Mouse (Mus musculus) lung, postnatal 25 days (tissue): ENCODE data around the gene Ccdc117.
A peak's percentile ranks its signal among the peaks of the same experiment; 100 is the strongest.
"Not testable (repeated sequence)": the region's sequence is repeated elsewhere in the genome, so short reads cannot be mapped to it uniquely, and the experiment has no call there.

ENCODE experiments used
- DNase-seq: peaks from one replicate; pipeline ENCODE4 v3.0.0; 2022; ENCODE audit warnings: low spot score

Gene Ccdc117

GRCm38 (mm10) chr11:5509215-5510098, 32.5 kb downstream of the Ccdc117 start:
- peak; percentile 42 for DNase-seq

- DNase-seq, result peak; percentile 72
Measured at GRCm38 (mm10) chr11:5505856-5506575, 36.0 kb downstream of the Ccdc117 start.

- peak; percentile 78 for DNase-seq
Measured at GRCm38 (mm10) chr11:5502351-5503051, 39.5 kb downstream of the Ccdc117 start.

GRCm38 (mm10) chr11:5500903-5501741, 40.9 kb downstream of the Ccdc117 start:
- DNase-seq, result no peak

- no peak for DNase-seq
Measured at GRCm38 (mm10) chr11:5499961-5500644, 41.9 kb downstream of the Ccdc117 start.

GRCm38 (mm10) chr11:5498931-5499661, 42.9 kb downstream of the Ccdc117 start:
- peak; percentile 51 for DNase-seq

GRCm38 (mm10) chr11:5498422-5498821, 43.6 kb downstream of the Ccdc117 start:
- DNase-seq, result no peak

- no peak for DNase-seq
Measured at GRCm38 (mm10) chr11:5496559-5497248, 45.3 kb downstream of the Ccdc117 start.

- DNase-seq, result no peak
Measured at GRCm38 (mm10) chr11:5495906-5496305, 46.1 kb downstream of the Ccdc117 start.

- no peak for DNase-seq
Measured at GRCm38 (mm10) chr11:5495286-5495832, 46.6 kb downstream of the Ccdc117 start.

- DNase-seq, result no peak
Measured at GRCm38 (mm10) chr11:5493869-5494268, 48.1 kb downstream of the Ccdc117 start.

- DNase-seq, result no peak
Measured at GRCm38 (mm10) chr11:5491912-5492311, 50.1 kb downstream of the Ccdc117 start.

- DNase-seq, result no peak
Measured at GRCm38 (mm10) chr11:5490989-5491656, 50.9 kb downstream of the Ccdc117 start.

GRCm38 (mm10) chr11:5489433-5489832, 52.6 kb downstream of the Ccdc117 start:
- not testable (repeated sequence) for DNase-seq

GRCm38 (mm10) chr11:5485193-5486011, 56.6 kb downstream of the Ccdc117 start:
- peak; percentile 91 for DNase-seq

- DNase-seq, result no peak
Measured at GRCm38 (mm10) chr11:5482581-5482980, 59.4 kb downstream of the Ccdc117 start.
